Mouse (Mus musculus) fat pad, adult 2 months (tissue): Measurements from ENCODE around the gene Gsta3.
"Not testable (repeated sequence)": the region's sequence is repeated elsewhere in the genome, so short reads cannot be mapped to it uniquely, and the experiment has no call there.

Experiments used
- DNase-seq: peaks from one replicate; pipeline ENCODE4 v3.0.0-alpha.2; 2011; ENCODE audit warnings: low read depth, low spot score; ENCODE audit errors: extremely low read depth

The Gsta3 gene

DNA sequence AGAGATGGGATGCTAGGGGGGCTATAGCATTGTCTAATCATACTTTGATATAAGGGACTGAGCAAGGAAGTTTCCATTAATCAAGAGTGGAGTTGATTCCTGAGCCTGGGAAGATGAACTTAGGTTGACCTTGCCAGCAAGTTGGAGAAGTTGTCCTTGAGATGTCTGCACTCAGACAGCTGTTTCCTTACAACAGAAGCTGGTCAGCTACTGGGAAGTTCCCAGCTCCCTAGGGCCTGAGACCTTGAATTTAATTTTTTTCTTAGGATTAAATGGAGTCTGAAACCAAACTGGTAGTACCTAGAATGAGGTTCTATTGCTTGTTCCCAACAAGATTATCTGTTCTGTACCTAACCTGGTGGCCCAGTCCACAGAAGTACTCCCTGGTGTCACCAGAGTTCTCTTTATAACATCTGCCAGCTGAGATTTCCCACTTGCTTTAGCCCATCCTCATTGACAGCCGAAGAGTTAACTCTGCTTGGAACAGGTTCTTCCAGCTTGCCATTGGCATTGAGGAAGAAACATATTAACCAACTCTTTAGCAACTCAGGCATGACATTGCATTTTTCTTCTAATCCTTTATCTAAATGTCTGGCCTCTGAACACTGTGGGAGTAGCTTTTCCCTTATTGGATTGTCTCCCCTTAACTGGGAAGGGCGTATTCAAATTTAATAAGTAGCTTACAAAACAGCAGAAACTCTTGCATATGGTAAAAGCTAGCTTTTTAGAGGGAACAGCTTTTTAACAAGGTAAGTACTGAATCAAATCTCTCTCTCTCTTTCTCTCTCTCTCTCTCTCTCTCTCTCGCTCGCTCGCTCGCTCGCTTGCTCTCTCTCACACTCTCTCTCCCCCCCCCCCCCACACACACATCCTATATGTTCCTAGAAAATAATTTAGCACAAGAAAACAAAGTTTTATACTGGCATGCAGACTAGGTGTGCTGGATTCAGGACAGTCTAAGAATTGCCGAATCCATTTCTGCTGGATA, at the start of gene Gsta3:
Gsta3 (plus strand) TSS at position 679 of the 988 bp plus-strand sequence.
- peak; percentile 96 for DNase-seq

DNA sequence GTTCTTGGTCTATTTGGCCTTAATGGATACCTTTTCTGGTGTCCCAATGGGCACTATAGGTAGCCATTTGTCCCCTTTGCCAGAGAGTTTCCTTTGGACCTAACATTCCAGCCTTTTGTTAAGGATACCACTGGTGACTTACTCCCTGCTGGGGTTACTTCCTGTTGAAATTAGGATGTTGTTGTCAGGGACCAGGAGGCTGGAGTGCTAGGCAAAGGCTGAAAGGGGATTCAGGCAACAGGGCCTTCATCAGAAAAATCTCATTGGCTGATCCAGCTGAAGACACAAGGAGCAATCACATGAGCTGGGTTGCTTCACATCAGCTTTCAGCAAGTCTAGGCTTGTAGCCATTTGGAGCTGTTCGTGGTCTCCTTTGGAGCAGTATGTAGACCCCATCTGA, 34.1 kb upstream of the Gsta3 start:
- DNase-seq, result no peak

DNA sequence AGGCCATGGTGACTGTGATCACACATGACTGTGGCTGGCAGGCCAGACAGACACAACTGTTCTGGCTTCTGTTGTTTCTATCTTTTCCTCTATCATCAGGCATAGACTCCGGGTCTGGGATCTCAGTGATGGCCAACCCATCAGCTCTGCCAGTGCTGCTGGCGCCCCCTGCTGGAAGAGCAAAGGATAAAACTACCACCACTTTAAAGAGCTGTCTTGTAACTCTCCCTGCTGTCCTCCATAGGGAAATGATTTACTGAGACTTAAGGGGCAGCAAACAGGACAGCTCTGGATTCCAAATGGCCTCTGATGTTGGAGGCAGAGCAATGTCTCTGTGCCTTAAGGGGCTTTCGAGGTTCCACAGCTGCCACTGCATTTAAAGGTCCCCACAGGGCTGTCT, 26.9 kb upstream of the Gsta3 start:
- DNase-seq, result not testable (repeated sequence)

DNA sequence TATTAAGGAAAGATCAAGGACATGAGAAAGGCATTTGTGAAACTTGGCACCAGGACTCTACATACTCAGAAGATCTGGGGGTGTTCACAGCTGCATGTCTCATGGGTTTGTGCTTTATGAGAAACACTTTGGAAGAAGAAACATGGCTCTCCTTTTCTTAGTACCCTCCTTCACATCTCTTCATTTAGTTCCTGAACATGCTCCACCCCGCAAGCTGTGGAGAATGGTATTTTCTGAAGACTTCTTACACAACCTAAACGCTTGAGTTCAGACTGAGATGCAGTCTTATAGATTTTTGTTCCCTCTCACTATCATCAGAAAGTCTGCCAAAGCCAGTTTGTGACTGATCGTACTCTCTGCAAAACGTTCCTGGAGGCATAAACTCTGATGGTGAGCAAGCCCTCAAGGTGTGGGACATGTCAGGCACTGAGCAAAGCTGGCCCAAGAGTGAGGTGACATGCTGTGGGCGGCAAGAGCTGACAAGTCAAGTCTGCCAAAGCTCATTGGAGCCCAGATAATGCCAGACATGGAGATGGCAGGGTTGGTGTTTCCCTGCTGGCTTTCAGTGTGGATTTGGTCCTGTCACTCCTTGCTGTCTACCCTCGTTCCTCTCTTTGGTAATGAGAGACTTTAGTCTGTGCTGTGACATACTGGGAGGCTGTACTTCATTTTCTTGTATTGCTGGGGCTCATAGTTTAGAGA, 26.2 kb upstream of the Gsta3 start:
- DNase-seq, result not testable (repeated sequence)

DNA sequence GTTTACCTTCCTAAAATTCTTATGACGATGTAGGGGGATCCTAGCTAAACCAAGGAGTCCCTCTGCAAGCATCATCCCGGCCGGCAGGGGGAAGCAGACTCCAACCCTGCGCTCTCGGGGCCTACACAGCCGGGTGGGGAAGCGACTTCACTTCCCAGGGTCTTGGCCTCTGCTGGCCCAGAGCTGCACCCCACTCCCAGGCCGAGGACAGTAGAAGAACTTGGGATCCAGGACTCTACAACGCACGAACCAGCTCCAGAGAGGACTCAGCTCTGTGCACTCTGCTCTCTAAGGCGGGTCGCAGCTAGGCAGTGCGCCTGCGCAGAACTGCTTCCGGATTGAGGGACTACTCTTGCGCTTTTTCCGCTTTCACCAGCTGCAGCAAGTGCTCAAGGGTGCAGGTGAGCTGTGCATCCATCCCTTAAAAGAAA, 21.9 kb upstream of the Gsta3 start, which contains the start of gene Tmem14a:
Tmem14a (plus strand) TSS at position 87 of the 431 bp plus-strand sequence.
- no peak for DNase-seq

DNA sequence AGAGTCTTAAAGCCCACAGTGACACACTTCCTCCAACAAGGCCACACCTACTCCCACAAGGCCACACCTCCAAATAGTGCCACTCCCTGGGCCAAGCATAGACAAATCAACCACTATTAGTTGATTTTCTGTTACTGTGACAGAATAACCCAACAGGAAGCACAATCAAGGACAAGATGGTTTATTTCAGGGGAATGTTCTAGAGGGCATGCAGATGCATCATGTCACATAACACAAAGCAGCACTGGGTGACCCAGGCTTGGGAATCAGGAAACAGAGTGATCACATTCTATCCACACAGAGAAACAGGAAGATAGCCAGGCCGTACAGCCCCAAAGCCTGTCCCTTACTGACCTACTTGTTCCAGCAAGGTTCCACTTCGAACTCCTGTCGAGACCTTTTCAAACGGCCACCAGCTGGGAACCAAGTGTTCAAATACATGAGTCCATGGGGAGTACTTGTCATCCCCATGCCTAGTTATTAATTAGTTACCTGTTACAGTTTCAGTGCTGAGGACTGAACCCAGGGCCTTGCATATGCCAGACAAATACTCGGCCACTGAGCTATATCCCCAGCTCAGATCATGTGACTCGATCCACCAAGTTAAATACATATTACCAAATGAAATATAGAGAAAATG, 12.5 kb upstream of the Gsta3 start:
- no peak for DNase-seq

DNA sequence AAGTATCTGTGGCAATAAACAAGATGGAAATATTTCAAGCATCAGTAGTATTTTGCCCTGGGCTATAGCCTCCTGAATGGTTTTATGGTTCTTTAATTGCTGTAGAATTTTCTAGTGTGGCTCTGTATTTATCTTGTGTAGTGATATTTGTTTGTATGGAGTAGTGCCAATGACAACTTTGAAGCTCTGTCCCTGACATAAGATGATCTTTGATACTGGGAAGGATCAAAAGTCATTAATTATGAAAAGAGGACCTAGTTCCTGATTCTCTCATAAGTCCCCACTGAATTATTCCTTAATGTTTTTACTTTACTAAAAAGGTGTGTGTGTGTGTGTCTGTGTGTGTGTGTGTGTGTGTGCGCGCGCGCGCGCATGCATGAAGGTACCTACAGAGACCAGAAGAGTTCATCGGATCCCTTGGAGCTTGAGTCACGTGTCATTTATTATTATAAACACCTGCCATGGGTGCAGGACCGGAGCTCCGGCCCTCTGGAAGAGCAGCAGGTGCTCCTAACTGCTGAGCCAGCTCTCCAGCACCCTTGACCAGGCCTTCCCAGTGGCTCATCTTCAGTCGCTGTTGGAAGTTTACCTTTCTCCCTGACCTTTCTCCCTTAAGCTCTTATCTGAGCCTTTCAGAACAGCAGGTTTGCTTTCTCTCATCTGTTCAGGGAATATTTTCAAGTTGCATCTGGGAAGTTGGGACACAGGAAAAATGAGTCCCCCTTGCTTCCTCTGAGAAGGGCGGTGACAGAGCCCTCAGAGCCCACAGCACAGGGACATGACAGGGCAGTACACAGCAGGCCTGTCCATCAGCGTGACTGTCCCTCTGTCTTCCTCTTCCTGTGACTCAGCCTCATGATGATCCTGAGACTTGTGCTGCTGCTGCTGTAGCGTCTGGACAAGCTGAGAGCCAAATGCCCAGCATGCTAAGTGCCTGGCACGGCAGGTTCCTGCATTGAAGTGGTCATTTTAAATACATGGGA, 11.4 kb upstream of the Gsta3 start:
- not testable (repeated sequence) for DNase-seq

DNA sequence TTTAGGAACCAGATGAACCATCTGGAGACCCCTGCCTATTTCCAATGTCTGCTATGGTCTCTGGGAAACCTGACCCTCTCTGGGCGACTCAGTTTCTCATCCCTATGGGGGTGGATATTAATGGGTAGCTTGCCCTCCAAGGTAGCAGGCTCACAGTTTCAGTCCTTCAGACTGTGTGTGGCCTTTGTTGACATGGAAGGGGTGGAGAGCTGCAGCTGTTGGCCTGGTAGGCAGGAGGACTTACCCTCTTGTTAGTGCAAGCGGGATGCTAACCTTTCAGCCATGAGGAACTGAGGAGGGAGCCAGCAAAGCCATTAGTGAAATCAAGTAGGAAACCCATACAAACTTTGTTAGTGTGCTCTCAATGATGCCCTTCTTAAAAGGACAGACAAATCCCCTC, 10.0 kb upstream of the Gsta3 start:
- no peak for DNase-seq

DNA sequence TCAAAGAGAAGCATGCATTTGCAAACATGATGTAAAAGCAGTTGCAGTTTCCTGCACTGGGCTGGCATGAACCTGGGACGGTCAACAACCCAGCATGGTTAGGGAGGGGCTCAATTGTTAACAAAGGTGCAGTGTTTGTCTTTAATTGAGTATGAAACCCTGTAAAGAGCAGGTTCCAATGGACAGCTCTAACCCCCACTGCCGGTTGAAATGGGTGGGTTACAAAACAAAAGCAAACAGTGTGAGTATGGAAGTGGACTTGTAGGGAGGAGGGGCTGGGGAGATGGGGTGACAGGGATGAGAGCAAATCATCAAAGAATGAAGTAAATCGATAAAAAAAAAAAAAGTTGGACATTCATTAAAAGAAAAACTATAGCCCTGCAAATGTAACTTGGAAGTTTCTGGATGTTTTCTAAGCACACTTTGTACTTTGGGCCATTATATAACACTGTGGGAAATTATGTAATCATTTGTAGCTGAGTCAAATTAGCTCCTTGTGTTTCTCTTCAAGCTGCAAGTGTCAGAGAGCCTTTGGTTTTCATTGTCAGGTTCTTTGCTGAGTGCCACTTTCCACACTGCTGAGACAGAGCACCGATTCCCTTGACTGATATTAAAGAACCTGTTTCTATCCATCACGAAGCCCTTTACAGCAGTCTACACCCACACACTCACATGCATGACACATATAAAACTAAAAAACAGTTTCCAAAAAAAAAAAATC, 8.5 kb upstream of the Gsta3 start:
- no peak for DNase-seq

DNA sequence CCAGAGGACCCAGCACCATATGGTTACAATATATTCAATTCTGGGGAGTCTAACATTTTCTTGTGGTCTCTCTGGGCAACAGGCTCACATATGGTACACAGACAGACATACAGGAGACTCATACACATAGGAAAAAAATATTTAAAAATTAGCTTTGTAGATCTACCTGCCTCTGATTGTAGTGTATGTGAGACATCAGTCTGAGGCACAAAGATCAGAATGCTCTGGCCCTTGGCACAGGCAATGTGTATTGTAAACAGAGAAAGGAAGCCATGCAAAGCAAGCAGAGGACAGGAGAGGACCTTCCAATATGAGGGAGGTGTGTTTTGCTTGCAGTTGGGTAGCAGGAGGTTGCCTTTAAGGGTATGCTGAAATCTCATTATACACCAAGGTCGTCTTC, 7.9 kb upstream of the Gsta3 start:
- no peak for DNase-seq

DNA sequence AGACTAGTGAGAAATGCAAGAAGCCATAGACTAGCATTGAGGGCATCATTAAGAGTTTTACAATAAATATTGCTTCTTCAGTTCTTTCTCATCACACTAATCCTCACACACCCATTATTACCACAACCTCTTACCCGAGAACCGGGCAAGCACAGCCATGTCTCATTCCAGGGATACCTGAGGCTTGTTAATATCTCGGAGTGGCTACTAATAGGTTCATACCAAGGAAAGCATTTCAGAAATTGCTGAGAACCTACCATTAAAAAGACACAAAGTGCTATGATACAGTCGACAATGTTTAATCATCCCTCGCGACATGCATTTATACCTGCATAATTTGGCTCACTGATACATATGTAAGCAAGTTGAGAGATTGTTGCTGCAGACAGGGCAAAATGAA, 5.0 kb upstream of the Gsta3 start:
- no peak for DNase-seq

DNA sequence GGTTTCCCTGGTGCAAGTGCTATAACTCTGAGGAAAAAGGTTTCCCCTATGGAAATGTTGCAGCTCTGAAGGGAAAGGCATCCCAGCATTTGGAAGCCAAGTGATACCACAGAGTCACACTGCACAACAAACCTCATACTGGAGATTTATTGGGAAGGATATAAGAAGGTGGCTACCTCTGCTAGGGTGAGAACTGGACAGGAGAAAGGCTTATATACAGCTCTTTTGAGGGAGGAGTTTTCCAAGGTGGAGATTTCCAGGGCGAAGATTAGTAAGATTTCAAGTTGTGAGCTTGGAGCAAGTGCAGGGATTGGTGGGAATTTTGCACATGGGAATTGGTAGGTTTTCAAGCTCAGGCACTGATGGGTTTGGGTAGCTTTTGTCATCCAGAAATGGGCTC, 707 bp downstream of the Gsta3 start:
- no peak for DNase-seq

DNA sequence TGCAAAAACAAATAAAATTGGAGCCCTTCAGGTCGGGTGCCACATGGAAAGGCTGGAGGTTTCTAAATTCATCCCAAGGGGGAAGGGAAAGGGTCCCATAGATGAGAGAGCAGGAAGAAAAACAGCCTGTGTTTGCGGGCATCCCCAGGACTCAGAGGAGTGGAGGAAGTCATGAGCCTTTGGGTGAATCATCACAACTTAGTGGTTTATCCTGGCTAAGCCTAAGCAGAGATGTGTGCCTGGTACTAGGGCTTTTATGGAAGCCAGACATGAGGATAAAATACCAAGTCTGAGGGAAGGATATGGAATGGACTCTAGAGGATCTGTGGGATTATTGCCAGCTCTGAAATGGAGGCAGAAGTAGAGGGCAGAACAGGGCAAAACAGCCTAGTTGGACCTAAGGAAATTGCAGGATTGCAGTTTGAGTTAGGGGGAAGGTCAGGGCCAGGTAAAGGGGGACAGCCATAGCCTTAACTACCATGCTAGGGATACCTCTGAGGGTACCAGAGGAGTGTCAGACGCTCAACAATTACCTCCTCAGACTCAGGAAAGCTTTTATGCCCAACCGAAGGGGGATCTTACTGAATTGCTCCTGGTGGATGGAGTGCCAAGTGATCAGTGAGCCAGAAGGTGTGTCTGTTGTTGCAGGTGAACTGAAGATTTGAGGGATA, 4.0 kb downstream of the Gsta3 start:
- no peak for DNase-seq

DNA sequence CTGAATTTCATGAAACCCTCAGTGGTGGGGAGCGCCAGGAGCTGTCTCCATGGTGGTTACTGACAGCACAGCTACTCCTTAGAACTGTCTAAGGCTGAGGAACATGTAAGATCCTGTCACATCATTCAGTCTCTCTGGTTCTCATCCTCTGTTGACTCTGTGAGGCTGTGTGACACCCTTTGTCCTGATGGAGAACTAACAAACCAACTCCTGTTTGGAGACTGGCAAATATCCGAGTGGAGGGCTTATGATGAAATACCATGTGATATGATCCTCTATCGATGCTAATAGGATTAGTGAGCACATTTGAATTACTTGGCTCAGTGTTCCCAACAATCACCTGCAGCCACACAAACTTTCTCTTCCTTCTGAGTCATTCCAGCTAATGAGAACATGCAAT, 5.7 kb downstream of the Gsta3 start:
- no peak for DNase-seq

DNA sequence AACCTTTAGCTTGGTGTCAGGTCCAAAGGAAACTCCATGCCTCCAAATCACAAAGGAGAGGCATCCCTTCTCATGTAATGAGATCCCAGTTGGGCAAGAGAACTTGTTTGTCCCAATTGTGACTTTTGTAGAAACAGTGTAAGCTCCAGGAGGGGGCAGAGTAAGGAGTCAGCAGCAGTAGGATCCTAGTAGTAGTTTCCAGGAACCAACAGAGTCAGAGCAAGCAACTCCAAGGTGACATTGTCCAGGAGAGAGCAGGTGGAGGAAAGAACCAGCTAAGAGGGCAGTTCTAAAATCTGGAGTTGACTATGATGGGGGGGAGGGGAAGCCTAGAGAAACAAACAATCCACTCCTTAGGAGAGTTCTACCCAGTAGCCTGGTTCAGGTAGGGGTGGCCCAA, 7.5 kb downstream of the Gsta3 start:
- DNase-seq, result no peak

DNA sequence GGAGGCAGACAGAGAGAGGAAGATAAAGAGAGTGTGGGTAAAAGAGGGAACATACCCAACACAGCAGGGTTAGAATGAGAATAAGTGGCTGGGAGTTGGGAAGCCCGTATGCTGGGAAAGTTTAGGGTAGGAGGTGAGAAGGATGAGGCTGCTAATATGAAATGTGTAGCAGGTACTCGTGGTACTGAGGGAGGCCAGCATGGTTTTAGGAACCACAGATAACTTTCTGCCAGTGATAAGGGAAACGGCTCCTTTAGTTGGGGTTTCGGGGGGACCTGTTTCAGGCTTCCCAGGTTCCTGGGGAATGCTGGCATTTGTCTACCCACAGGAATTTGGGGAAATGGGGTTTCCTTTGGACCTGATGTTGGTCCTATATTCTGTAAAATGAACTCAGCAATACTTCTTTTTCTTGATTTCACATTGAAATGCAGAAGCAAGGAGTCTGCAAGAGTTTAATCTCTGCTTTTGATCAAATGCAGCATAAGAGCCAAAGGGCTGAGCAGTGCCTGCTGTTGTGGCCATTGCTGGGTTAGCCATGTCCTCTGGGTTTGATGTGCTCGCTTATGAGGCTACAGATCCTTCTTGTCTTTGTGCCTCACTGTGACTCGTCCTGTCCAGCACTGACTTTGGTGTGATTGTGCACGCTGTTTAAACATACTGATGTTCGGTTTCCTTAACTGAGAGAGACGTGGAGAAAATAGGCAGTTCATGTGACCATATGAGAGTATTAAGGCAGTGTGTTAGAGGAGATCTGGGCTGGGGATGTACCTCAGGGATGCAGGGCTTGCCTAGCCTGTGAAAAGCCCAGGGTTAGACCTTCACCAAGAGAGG, 8.4 kb downstream of the Gsta3 start:
- no peak for DNase-seq

DNA sequence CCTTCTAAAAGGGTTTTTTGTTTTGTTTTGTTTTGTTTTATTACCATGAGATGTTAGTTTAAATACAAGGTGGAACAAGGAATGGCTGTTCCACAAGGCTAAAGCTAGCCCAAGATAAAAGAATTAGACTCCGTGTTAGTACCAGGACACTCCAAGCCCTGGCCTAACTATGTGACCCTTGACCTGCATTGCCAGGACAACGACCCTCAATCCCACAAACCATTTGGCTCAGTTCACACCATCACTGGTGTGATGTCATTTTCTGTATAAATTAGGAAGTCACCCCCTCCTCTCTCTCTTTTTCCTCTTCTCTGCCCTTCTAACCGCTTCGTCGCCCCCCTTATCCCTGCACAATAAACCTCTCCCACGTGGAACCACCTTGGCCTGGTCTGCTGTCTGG, 11.3 kb downstream of the Gsta3 start:
- no peak for DNase-seq

DNA sequence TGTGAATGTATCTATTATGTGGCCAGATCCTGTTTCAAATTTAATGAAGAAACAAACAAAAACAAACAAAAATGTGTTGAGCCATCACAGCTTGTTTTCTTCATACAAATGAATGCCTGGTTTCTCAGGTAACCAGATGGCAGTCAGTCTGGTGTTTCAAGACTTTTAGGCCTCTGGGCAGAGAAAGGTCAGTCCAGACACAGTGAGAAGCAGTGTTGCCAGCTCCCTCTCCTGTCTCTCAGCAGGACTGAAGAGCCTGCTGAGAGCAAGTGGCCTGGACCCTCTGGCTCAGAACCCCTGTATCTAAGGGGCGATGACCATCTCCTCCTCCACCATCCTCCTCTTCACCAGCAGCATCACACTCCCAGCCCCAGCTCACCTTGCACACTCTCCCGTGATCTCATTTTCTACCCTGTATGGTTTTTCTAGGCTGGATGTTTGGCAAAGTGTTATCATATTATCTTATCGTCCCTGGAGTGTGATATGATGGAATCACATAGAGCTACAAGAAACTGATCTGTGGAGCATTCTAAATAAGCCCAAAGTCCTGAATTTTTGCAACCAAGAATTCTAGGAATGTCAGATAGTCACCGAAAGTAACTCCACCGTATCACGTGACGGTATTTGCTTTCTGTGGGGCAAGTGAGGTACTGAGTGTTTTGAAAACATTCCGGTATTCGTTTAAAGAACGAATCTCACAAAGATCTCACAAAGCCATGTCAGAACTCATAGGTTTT, 12.3 kb downstream of the Gsta3 start:
- no peak for DNase-seq
